Mouse (Mus musculus) megakaryocyte, adult 5-6 weeks (primary cell): ENCODE measurements around the gene Ddx21. TPM values are rescaled to one million over a fixed set of nuclear protein-coding genes. Genes with fewer than 3 reads are reported as not detected.
A peak's percentile ranks its signal among the peaks of the same experiment; 100 is the strongest.
"Not testable (repeated sequence)": the region's sequence is repeated elsewhere in the genome, so short reads cannot be mapped to it uniquely, and the experiment has no call there.

ENCODE experiments used
- ATAC-seq: 2 replicates; pipeline ENCODE4 v1.8.0; 2016; ENCODE audit warnings: mild to moderate bottlenecking, inconsistent platforms; ENCODE audit not compliant: poor library complexity, severe bottlenecking
- total RNA-seq, 2 experiments: library from RNA; stranded (forward) in 1 of 2; stranded (reverse) in 1 of 2; fragments of 153-499, 151-499 nt in 1 of 2; fragments of 221-1000, 200-1000 nt in 1 of 2; gene quantifications; 2 replicates each; pipeline versions ENCODE4 v1.2.3 to v1.2.4; 2015 to 2017

The Ddx21 gene
- total RNA-seq (2015) = 36.2 and 38.4 TPM in 2 replicates
- 59.8 and 61.7 TPM in 2 replicates for total RNA-seq (2017)

- peak; percentile 99 for ATAC-seq
Observed at GRCm38 (mm10) chr10:62602177-62603040, at the start of gene Ddx21. Gene Ddx21 (minus strand): TSS chr10:62602281.

GRCm38 (mm10) chr10:62650881-62651810 is 49.1 kb upstream of the Ddx21 start, which contains the start of gene Ddx50:
Gene Ddx50 (minus strand): TSS chr10:62651218.
- ATAC-seq = peak; percentile 95

GRCm38 (mm10) chr10:62650358-62650782 is 48.3 kb upstream of the Ddx21 start:
- no peak for ATAC-seq

GRCm38 (mm10) chr10:62604161-62604560 is 2.1 kb upstream of the Ddx21 start:
- ATAC-seq = no peak

GRCm38 (mm10) chr10:62603233-62604030 is 1.4 kb upstream of the Ddx21 start:
- ATAC-seq = no peak

GRCm38 (mm10) chr10:62601833-62602176 is 276 bp downstream of the Ddx21 start:
- peak; percentile 71 for ATAC-seq

- no peak for ATAC-seq
Observed at GRCm38 (mm10) chr10:62601053-62601791, 859 bp downstream of the Ddx21 start.

GRCm38 (mm10) chr10:62600056-62600455 is 2.0 kb downstream of the Ddx21 start:
- ATAC-seq = no peak

- not testable (repeated sequence) for ATAC-seq
Observed at GRCm38 (mm10) chr10:62599311-62599710, 2.8 kb downstream of the Ddx21 start.

GRCm38 (mm10) chr10:62592496-62592895 is 9.6 kb downstream of the Ddx21 start:
- no peak for ATAC-seq

- ATAC-seq = peak; percentile 99
Observed at GRCm38 (mm10) chr10:62590200-62590599, 11.9 kb downstream of the Ddx21 start.

- ATAC-seq = no peak
Observed at GRCm38 (mm10) chr10:62588616-62589015, 13.5 kb downstream of the Ddx21 start.

GRCm38 (mm10) chr10:62583245-62583644 is 18.8 kb downstream of the Ddx21 start:
- ATAC-seq = no peak

GRCm38 (mm10) chr10:62582701-62583100 is 19.4 kb downstream of the Ddx21 start:
- no peak for ATAC-seq

GRCm38 (mm10) chr10:62582263-62582662 is 19.8 kb downstream of the Ddx21 start:
- ATAC-seq = no peak

GRCm38 (mm10) chr10:62579129-62579528 is 23.0 kb downstream of the Ddx21 start:
- not testable (repeated sequence) for ATAC-seq

- ATAC-seq = peak; percentile 99
Observed at GRCm38 (mm10) chr10:62578338-62579100, 23.6 kb downstream of the Ddx21 start, which contains the start of gene Kif1bp. Gene Kif1bp (minus strand): TSS chr10:62578457.

GRCm38 (mm10) chr10:62577673-62578337 is 24.3 kb downstream of the Ddx21 start:
- peak; percentile 44 for ATAC-seq
